Mouse (Mus musculus) megakaryocyte, adult 5-6 weeks (primary cell): ENCODE measurements at regions not wholly inside any gene's neighbourhood (a gene's known extent, or its start where the extent isn't known, plus 50 kb on each side); places are given as distances from the start of the nearest gene placed in this dataset.

Experiments used
- ATAC-seq: 2 replicates; pipeline ENCODE4 v1.8.0; 2016; ENCODE audit warnings: mild to moderate bottlenecking, inconsistent platforms; ENCODE audit not compliant: poor library complexity, severe bottlenecking

DNA sequence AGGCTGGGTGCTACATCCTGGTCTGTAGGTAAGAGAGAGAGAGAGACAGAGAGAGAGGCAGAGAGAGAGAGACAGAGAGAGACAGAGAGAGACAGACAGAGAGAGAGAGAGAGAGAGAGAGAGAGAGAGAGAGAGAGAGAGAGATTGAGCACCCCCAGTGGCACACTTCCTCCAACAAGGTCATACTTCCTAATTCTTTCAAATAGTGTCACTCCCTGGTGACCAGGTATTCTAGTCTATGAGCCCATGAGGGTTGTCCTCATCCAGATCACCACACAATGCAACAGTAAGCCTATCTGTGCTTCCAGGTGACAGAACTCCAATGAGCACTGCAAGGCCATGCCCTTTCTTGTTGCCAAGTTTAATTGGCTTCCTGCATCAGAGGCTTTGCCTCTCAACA is 129.0 kb upstream of the Jun start:
- ATAC-seq: peak; percentile 64

DNA sequence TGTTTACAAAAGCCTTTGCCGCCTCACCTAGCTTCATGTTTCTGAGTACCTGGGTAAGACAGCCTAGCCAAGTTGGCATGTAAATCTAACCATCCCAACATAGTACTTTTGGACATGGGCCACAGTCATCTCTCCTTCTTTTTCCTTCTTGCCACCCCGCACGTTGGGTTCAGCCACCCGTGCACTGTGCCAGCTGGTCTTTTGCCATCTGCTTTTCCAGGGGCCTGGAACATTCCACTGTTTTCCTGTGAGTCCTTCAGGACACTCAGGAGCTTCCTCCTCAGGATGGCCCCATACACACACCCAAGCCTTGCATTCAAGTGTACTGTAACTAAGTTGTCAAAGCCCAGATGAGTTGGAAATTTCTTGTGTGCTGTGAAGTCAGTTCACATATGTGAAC is 132.2 kb upstream of the Jun start:
- no peak for ATAC-seq

DNA sequence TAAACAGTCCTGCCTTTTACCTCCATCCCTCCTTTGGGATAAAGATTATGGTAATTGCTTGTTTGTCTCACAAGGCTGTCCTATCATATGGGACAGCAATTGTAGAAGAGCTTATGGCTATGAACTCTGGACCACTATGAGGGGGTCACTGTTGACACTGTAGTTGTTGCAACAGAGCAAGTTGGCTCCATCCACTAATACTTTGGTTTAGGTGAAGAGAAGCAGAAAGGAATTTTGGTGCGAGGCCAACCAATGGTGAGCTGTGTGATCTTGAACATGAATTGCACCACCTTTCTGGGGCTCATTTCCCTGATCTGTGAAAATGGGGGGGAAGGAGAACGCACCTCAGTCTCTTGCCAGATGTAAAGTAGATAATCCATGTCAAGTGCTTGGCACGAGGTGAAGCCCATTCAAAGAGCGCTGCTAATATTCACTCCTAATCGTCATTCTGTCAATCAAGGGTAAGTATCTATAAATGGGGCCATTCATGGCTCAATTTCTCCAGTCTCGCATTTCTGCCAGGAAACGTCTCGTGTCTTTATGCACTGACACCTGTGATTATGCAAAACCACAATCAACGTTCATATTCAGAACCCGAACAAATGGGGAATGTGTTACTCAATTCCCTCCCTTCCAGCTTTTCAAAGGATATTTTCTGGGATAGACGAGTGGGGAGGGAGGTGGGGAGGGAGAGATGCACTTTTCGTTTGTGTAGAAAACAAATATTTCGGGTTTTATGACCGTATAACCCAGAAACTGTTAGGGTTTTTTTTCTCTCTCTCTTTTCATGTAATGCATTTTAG is 133.3 kb upstream of the Jun start:
- no peak for ATAC-seq

DNA sequence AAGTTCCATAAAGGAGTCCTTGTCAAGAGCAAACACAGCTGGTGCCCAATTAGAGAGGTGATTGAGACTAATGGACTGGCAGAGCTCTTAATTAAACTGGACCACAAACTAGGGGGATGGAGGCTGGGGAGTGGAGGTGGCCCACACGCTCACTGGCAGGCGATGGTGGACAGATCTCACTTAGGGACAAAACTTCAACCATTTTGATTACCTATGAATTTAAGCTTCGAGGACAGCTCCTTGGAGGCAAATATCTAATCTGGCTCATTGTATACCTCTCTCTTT is 133.8 kb upstream of the Jun start:
- ATAC-seq: no peak

DNA sequence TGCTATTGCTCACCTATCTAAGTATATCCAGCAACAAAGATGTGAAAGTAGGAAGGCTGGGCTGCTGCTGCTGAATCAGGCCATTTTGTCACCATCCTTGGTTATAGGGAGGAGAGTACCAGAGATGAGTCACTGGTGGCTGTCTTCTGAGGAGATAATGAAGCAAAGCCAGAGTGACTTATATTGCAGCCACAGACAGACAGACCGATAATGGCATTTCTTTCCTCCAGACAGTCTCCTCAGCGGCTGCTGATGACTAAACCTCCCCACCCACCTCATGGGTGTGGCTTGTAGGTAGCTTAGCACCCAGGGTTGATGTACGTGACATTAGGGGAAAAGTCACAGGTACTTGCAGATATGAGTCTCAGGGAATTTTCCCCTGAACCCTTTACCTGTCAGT is 136.1 kb upstream of the Jun start:
- ATAC-seq: no peak

DNA sequence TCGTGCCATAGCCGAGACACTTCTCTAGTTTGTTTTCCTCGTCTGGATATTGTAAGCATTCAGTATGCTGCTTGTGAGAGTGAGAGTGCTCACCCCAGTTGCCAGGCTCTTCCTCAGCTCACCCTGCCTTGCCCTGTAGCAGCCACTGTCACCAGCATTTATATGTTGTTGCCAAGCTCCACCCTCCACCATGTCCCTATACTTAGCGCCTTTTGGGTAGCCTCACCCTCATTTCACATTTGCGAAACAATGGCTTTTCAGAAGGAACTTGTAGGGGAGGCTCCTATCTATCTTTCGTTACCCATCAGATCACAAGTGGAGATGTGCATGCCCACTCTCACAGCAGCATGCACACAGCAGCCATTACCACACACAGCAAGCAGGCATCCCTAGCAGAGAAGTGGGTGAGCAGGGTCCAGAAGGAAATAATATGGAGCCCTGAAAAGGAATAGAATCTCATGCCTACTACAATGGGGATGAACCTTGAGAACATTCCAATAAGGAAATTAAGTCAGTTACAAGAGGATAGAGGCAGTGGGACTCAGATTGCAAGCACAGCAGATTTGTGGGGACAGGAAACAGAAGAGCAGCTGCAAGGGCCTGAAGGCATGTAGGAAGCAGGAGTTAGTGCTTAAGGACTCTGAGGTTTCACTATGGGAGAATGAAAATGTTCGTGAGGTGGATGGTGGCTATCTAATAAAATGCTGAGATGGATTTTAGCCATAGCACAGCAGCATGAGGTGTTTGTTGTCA is 139.8 kb upstream of the Jun start:
- peak; percentile 46 for ATAC-seq

DNA sequence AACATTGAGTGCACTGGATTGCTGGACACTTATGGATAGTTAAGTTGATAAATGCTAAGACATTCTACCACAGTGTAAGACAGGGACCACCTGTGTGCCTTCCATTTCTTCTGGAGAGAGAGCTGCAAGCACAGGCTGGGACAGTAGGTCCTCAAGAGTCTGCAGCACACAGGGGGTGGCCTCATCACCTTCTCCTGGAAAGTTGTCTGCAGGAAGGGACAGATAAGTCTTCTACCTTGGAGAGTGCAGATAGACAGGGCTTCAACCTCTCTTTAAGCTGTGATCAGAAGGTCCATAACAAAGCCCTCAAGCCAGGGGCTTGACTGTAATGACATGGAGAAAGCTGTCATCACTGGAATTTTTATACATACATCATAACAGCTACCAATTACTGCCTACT is 140.5 kb upstream of the Jun start:
- no peak for ATAC-seq

DNA sequence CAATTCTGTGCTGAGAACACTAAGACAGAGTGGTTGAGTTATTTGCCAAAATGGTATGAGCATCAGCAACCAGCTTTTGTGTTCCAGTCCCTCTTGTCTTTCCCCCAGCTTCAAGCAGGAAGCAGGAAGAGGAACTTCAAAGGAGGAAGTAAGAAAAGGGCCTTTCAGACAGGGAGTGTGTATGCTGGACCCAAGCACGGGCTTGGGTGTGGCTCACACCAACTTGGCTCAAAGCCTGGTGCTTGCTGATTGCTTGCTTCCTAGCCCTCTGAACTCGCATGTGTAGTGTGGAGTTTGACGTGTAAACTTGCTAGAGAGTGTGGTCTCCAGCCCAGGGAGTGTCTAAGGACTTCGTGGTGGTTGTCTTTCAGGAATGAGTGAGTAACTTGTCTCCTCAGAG is 141.0 kb upstream of the Jun start:
- ATAC-seq: peak; percentile 78

DNA sequence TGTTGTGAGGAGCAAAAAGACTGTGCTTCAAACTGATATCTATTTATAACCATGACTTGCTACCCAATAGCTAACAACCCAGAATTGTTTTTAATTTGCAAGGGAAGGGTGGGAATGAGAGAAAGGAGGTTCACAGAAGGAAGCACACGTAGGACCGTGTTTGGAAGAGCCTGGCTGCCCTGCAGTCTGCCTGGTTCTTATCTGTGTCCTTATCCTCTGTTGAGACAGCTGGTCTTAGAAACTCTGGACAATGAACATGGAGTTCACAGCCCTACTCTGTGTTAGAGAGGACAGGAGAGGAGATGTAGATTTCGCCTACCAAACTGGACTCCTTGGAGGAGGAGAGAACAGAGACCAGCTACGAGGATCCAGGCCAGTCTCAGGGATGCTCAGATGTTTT is 141.5 kb upstream of the Jun start:
- no peak for ATAC-seq

DNA sequence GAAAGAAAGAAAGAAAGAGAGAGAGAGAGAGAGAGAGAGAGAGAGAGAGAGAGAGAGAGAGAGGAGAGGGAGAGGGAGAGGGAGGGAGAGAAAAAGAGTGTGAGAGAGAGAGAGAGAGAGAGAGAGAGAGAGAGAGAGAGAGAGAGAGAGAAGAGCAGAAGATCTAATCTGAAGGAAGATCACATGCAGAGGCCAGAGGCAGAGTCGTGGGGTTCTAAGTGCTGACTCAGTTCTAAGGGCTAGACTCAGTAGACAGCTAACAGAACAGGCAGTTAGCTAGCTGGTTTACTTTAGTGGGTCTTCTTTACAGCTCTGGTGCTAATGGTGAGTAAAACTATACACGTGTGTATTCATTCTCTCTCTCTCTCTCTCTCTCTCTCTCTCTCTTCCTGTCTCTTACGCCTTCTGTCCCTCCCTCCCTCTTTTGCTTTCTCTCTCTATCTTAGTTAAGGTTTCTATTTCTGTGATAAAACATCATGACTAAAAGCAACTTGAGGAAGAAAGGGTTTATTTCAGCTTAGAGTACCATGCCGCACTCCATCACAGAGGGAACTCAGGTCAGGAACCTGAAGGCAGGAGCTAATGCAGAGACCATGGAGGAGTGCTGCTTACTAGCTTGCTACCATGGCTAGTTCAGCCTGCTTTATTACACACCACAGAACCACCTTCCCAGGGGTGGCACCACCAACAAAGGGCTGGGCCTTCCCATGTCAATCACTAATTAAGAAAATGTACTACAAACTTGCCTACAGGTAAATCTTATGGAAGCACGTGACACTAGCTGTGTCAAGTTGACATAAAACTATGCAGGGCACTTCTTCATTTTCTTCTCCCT is 142.8 kb upstream of the Jun start:
- ATAC-seq: no peak

DNA sequence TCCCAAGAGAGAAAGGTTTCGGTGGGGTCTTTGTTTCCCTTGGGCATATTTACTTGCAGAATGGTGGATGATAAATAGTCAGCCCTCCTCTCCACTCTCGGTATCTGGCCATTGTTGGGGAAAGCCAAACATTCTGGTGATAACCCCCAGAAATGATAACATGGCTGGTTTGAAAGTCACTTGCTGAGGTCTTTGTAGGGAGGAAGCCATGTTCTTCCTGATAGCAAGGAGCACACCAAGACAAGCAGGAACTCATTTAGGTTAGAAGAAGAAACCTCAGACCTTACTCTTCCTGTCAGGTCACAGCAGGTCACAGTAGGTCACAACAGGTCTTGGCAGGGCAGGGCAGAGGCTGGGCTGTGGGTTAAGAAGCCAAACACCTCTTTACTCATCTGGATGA is 144.1 kb upstream of the Jun start:
- ATAC-seq: peak; percentile 11; the same call in 1 of the 2 replicates

DNA sequence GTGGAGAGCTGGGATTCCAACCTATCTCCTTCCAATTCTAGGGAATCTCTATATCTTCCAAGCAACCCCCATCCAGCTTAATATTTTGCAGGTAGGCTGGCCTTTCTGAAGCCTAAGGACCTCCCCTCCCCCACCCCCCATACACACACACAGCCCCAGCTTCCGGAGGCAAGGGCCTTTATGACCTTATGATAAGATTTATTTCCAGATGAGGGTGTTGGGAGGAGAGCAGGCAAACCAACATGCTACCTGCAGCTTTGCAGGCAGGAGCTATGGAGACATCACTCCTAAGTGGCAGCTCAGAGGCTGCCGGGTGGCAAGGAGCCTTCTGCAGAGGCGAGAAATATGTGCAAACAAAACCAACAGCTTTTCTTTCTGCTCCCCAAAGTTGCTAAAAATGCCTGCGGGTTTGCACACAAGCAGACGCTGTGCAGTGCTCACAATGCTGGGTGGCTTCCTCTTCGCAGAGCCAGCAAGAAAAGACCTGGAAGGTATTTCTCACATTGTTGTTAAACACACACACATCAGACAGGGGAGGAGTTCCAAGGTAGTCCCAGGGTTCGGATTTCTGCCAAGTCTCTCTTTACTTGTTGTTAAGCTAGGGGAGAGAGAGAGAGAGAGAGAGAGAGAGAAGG is 145.2 kb upstream of the Jun start:
- ATAC-seq: no peak

DNA sequence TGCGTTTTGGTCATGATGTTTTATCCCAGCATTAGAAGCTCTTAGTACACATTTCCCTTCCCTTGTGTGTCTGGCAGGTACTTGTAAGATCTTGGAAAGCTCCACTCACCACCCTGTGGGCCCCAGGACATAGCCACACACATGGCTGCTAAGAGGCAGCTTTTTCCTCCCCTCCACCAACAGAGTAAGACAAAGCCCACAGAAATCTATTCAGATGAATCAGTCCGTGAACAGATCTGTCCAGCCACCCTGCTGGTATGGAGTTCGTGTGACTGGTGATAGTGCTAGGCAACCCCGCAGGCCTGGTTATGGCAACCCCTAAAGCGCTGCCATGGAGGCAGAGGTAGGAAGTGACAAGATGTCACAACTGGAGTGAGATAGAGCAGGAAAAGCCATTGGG is 147.4 kb upstream of the Jun start:
- ATAC-seq: no peak

DNA sequence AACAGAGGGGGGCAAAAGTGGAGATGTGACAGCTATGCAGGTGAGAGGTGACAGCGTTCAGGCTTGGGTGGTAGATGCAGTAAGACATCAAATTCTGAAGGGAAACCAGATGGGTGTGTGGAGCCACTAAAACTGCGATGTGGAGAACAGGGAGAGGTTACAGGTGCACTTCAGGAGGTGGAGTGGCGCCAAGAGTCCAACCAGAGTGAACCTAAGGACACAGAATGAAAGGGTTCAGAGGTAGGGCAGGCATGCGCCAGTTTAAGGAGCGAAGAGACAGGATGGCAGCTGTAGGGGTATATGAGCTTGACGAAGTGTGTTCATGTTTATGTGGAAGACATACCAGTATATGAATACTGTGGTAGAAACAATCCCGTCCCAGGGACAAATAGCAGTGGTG is 148.1 kb upstream of the Jun start:
- ATAC-seq: no peak

DNA sequence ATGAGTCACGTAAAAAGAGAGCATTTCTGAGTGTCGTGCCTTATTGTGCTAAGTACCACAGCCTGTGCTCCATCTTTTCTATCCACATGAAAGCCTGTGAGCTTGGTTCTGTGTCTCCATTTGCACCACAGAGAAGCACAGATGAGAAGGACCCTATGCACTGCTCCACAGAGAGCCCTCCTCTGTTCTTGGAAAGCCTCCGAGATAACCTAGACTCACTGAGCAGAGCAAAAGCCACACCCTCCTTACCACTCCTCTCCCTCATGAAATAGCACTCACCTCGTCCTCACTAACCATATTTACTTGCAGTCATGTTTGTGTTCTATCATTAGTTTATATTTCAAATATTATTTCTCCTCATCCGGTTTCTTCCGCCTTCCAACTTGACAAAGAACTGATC is 150.5 kb upstream of the Jun start:
- no peak for ATAC-seq

DNA sequence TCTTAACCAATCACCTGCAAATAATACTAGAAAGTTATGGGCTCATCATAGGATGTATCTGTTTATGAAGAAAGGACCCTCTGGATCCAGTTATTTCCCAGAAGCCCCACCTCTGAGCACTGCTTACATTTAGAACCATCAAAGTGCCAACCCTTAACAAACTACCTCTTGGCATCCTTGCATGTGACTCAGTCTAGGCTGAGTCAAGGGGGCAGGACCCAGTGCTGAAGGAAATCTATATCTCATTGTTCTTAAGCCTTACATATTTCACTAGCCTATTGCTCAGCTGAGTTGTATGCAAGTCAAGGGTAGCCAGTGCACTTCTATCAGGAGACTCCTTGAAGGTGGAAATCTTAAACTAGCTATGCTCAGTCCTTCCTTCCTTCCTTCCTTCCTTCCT is 151.6 kb upstream of the Jun start:
- ATAC-seq: no peak

DNA sequence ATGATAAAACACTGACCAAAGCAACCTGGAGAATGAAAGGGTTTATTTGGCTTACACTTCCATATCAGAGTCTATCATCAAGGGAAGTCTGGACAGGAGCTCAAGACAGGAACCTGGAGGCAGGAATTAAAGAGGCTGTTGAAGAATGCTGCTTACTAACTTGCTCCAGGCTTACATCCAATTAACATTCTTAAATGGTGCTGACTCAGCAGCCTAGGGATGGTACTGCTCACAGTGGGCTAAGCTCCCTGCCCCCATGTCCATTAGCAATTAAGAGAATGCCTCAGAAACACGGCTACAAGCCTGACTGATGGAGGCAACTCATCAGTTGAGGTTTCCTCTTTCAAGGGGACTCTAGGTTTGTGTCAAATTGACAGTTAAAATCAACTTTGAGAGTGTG is 153.3 kb upstream of the Jun start:
- ATAC-seq: no peak

DNA sequence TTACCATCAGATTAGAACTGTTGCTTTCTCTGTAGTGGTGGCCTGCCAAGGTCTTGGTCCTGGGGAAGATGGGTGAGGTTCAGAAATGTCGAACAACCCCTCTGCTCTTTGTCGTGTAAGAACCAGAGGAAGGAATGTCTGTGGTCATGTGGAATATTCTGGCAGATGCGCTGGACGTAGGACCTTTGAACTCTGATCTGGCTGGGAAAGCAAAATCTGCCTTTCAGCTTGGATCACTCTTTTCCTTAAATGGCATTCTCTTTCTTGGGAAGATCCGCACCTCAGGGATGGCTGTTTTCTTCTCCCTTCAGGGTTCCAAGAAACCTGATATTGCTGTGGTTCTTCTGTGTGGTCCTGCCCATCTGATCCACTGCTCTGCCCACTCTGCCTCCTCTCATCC is 155.8 kb upstream of the Jun start:
- ATAC-seq: no peak

DNA sequence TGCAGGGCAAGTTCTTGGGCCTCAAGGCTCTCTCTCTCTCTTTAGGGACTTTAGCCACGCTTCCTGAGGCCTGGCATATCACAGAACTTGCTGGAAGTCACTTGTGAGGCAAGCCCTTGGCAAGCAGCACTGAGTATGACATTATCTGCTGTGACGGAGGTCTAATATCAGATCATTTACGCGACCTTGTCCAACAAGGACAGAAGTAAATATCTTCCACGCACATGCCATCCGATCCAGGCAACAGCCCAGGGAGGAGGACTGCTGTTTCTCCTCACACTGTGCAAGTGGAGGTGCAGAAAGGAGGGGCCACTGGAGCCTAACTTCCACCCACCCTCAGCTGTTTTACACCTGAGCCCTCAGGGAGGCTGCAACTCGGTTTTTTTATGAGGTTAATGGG is 156.8 kb upstream of the Jun start:
- ATAC-seq: no peak

DNA sequence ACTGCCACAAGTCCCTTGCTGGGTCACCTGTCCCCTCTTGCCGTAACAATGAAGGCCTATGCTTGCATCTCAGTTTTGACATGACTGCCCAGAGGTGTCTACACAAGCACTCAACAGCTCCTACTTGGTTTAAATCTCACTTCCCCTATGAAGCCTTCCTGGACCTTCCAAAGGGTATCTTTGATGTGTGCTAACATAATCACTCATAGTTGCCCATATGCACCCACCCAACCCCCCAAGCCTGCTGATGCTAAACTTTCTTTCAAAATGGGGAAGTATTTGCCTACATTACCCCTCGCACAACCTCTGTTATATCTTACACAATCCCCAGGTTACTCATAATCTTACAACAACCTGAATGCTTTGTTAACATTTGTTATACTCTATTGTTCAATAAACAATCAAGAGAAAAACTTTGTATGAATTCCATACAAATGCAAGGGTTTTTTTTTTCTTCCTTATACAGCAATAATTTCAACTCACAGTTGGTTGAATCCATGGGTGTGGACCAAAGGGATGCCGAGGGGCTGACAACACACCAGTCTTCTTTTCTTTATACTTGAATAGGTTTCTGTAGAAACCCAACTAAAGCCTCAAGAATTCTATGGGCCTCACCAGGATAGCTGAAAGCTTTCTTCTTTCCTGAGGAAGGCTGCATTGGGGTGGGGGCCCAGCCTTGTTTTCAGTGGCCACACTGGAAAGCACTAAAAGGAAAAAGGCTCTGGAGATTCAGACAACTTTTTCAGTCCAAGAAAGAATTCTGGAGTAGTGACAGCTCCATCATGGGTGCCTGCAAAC is 157.5 kb upstream of the Jun start:
- ATAC-seq: peak; percentile 69

DNA sequence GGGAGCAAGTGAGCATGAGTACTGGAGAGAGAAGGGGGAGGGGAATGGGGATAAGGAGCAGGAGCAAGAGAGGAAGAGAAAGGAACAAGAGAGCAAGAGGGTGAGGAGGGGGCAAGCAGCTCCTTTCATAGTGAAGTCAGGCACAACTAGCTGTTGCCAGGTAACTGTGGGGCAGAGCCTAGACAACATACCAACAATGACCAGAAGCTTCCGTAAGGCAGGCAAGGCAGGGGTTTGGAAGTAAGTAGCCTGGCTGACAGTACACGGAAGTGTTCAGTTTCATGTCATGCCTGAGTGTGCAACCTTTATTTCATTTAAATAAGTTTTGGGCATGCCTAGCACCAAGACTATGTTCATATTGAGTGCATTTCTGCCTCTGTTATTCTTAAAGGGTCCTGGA is 160.5 kb upstream of the Jun start:
- ATAC-seq: no peak
